In genomic region chr1:72826446-72826845, GRCm38 (mm10) we compare ENCODE assay signal across 8 mouse cellular contexts. TPM values are rescaled to one million over a fixed set of nuclear protein-coding genes. Genes with fewer than 3 reads are reported as not detected.
DNase-seq lines count a peak whose midpoint lies in the region; ATAC-seq and TF ChIP-seq lines count a peak whose summit lies in the region.

No protein-coding gene starts in this region.

- DNase-seq in heart, postnatal 36 days: no peak
- peak; percentile 69 for DNase-seq in embryo, embryonic 10.5 days (ENCODE audit: low spot score)
- no peak for DNase-seq in hindbrain, embryonic 14.5 days (ENCODE audit: low spot score)
- DNase-seq in midbrain, postnatal 0 days (ENCODE audit: low spot score): no peak
- DNase-seq in spleen, postnatal 4 days (ENCODE audit: low spot score in 2 of 2): no peak
- DNase-seq in layer of hippocampus, postnatal 10 days (ENCODE audit: low spot score in 2 of 2): no peak
- no peak for DNase-seq in right cerebral cortex, adult 2 months (ENCODE audit: low spot score in 2 of 2)

- WGBS in heart, embryonic 11.5 days (ENCODE audit: insufficient replicate concordance): 4% methylated on average over 6 of the region's 6 CpGs
- 1% methylated on average over 6 of the region's 6 CpGs for WGBS in hindbrain, embryonic 14.5 days
- 4% methylated on average over 6 of the region's 6 CpGs for whole genome bisulfite sequencing in midbrain, postnatal 0 days

- no peaks in the 10 kb centered on the region for H3K36me3 ChIP-seq in heart, embryonic 11.5 days (ENCODE audit: control insufficient read depth, insufficient read depth, low read length)
- no peaks in the 10 kb centered on the region; the same call in 1 of the 2 replicates for H3K36me3 ChIP-seq in hindbrain, embryonic 14.5 days (replicated peaks; ENCODE audit: control insufficient read depth, insufficient read depth)
- H3K36me3 ChIP-seq in midbrain, postnatal 0 days (ENCODE audit: insufficient read depth, low read length): no peaks in the 10 kb centered on the region

- peak overlapping the region; percentile 79 for H3K4me2 ChIP-seq in heart, embryonic 11.5 days
- H3K4me2 ChIP-seq in hindbrain, embryonic 14.5 days (replicated peaks): peak overlapping the region; percentile 94
- peak overlapping the region; percentile 96 for H3K4me2 ChIP-seq in midbrain, postnatal 0 days (ENCODE audit: low read depth, low read length, poor library complexity, severe bottlenecking)

- H3K27ac ChIP-seq in heart, embryonic 11.5 days (ENCODE audit: low read depth, low read length): peak overlapping the region; percentile 1; the same call in 1 of the 2 replicates
- H3K27ac ChIP-seq in hindbrain, embryonic 14.5 days: peak overlapping the region; percentile 88
- peak overlapping the region; percentile 59; the same call in 1 of the 2 replicates for H3K27ac ChIP-seq in midbrain, postnatal 0 days (ENCODE audit: low read depth, low read length)

- intact Hi-C loops in heart, postnatal 36 days (cut with DNase I): no loop called here

- TF ChIP-seq CTCF in midbrain, postnatal 0 days (IDR thresholded peaks at IDR 0.05): no peak

- ATAC-seq in heart, embryonic 11.5 days (replicated peaks; ENCODE audit: insufficient number of reproducible peaks, low FRiP score, low TSS enrichment): no peak
- ATAC-seq in hindbrain, embryonic 14.5 days (ENCODE audit: low FRiP score): no peak
- ATAC-seq in midbrain, postnatal 0 days (ENCODE audit: low FRiP score): no peak

- H3K27me3 ChIP-seq in heart, embryonic 11.5 days (ENCODE audit: control insufficient read depth, insufficient read depth, low read length): peaks cover 9% of the 10 kb centered on the region; the same call in 1 of the 2 replicates
- H3K27me3 ChIP-seq in hindbrain, embryonic 14.5 days (ENCODE audit: control insufficient read depth, insufficient read depth, low read length): no peaks in the 10 kb centered on the region
- H3K27me3 ChIP-seq in midbrain, postnatal 0 days (ENCODE audit: insufficient read depth, low read length): no peaks in the 10 kb centered on the region

- peak overlapping the region; percentile 12; the same call in 1 of the 2 replicates for H3K9ac ChIP-seq in heart, embryonic 11.5 days (ENCODE audit: low read depth, low read length)
- peak overlapping the region; percentile 92 for H3K9ac ChIP-seq in hindbrain, embryonic 14.5 days
- H3K9ac ChIP-seq in midbrain, postnatal 0 days (replicated peaks; ENCODE audit: low read length, poor library complexity, severe bottlenecking): peak overlapping the region; percentile 74

- peaks cover 12% of the 10 kb centered on the region; the same call in 1 of the 2 replicates for H3K4me1 ChIP-seq in heart, embryonic 11.5 days (ENCODE audit: control insufficient read depth, insufficient read depth, low read length)
- peaks cover 26% of the 10 kb centered on the region for H3K4me1 ChIP-seq in hindbrain, embryonic 14.5 days (replicated peaks; ENCODE audit: control insufficient read depth, insufficient read depth, low read length)
- H3K4me1 ChIP-seq in midbrain, postnatal 0 days (ENCODE audit: insufficient read depth, low read length): peaks cover 12% of the 10 kb centered on the region; the same call in 1 of the 2 replicates

- peak overlapping the region; percentile 54 for H3K4me3 ChIP-seq in heart, embryonic 11.5 days (ENCODE audit: low read depth, low read length)
- H3K4me3 ChIP-seq in hindbrain, embryonic 14.5 days (replicated peaks; ENCODE audit: low read length): peak overlapping the region; percentile 84
- H3K4me3 ChIP-seq in midbrain, postnatal 0 days (ENCODE audit: low read depth, low read length): peak overlapping the region; percentile 72

- no peaks in the 10 kb centered on the region for H3K9me3 ChIP-seq in heart, embryonic 11.5 days (replicated peaks; ENCODE audit: control insufficient read depth, low read length)
- no peaks in the 10 kb centered on the region for H3K9me3 ChIP-seq in hindbrain, embryonic 14.5 days (ENCODE audit: control insufficient read depth, low read length)
- no peaks in the 10 kb centered on the region for H3K9me3 ChIP-seq in midbrain, postnatal 0 days (ENCODE audit: low read length)

RNA-seq across cellular contexts. Expression of gene Igfbp2, which starts 2.1 kb away (rescaled TPM):
- 87.8 and 88.7 TPM in 2 replicates for polyA plus RNA-seq in heart, embryonic 11.5 days (2014; fragmentation: Nextera tagmentation; extraction: Ambion mirVana)
- total RNA-seq in heart, postnatal 36 days (2021): under 1 TPM in 1 of 2 experiments, not detected in 1; 0.22 TPM
- polyA plus RNA-seq in hindbrain, embryonic 14.5 days (2014; fragmentation: Nextera tagmentation; extraction: Ambion mirVana): 443 and 473 TPM in 2 replicates
- 432 and 450 TPM in 2 replicates for total RNA-seq in midbrain, postnatal 0 days (2014; rRNA removed)
- polyA plus RNA-seq in midbrain, postnatal 0 days (2015; fragmentation: Nextera tagmentation; extraction: Ambion mirVana): 272 and 323 TPM in 2 replicates
- total RNA-seq in layer of hippocampus, postnatal 10 days (2021): 100 to 1,000 TPM; 106 to 129 TPM

RNA-seq across cellular contexts. Expression of gene Igfbp5, which starts 48.2 kb away (rescaled TPM):
- 118 and 133 TPM in 2 replicates for polyA plus RNA-seq in heart, embryonic 11.5 days (2014; fragmentation: Nextera tagmentation; extraction: Ambion mirVana)
- 100 to 1,000 TPM in 1 of 2 experiments, 10 to 100 TPM in 1; 95.6 to 123 TPM for total RNA-seq in heart, postnatal 36 days (2021)
- 47.5 and 54.4 TPM in 2 replicates for polyA plus RNA-seq in hindbrain, embryonic 14.5 days (2014; fragmentation: Nextera tagmentation; extraction: Ambion mirVana)
- total RNA-seq in midbrain, postnatal 0 days (2014; rRNA removed): 109 and 127 TPM in 2 replicates
- 42.8 and 47.4 TPM in 2 replicates for polyA plus RNA-seq in midbrain, postnatal 0 days (2015; fragmentation: Nextera tagmentation; extraction: Ambion mirVana)
- total RNA-seq in layer of hippocampus, postnatal 10 days (2021): 10 to 100 TPM; 76.0 to 83.6 TPM

Comparison
In these comparisons a context has a peak if more than half of its experiments do, and no peak if none do; other contexts are left out.
1. H3K27ac ChIP-seq: peak in every context shown above with its lines; median percentile 88 in hindbrain, embryonic 14.5 days; 59 in midbrain, postnatal 0 days; 1 in heart, embryonic 11.5 days.
2. H3K9ac ChIP-seq: peak in every context shown above with its lines; median percentile 92 in hindbrain, embryonic 14.5 days; 74 in midbrain, postnatal 0 days; 12 in heart, embryonic 11.5 days.
3. RNA of gene Igfbp2, which starts 2.1 kb away (total RNA-seq): 432 to 450 TPM in midbrain, postnatal 0 days and 106 to 129 TPM in layer of hippocampus, postnatal 10 days; 0.22 TPM in heart, postnatal 36 days; every median in the first group is over 10 times any median in the second.
4. Peak in every context shown above with its lines, with median percentiles within 50 percentile points of each other: H3K4me2 ChIP-seq and H3K4me3 ChIP-seq.